Mouse (Mus musculus) erythroblast, embryonic 14.5 days (primary cell): Measurements from ENCODE around the gene Ppm1n. TPM values are rescaled to one million over a fixed set of nuclear protein-coding genes. Genes with fewer than 3 reads are reported as not detected.

Source experiments
- H3K27me3 ChIP-seq: 2 replicates; pipeline ENCODE4 v1.6.1; 2012; ENCODE audit warnings: inconsistent platforms; ENCODE audit not compliant: control insufficient read depth
- H3K36me3 ChIP-seq: 2 replicates; pipeline ENCODE4 v1.6.1; 2012; ENCODE audit warnings: mild to moderate bottlenecking, inconsistent platforms; ENCODE audit not compliant: control insufficient read depth
- H3K4me1 ChIP-seq: 2 replicates; pipeline ENCODE4 v1.6.1; 2012; ENCODE audit warnings: inconsistent platforms; ENCODE audit not compliant: control insufficient read depth
- H3K4me3 ChIP-seq: replicated peaks from 2 replicates; pipeline ENCODE3; 2012; ENCODE audit warnings: moderate library complexity, mild to moderate bottlenecking, inconsistent platforms
- H3K9me3 ChIP-seq: 2 replicates; pipeline ENCODE4 v1.6.1; 2012; ENCODE audit warnings: low read length, inconsistent platforms, mixed read lengths; ENCODE audit not compliant: control insufficient read depth
- GATA1 ChIP-seq: IDR thresholded peaks from 2 replicates; pipeline ENCODE4 v1.6.1; 2012; ENCODE audit warnings: low read length, inconsistent platforms, mixed read lengths
- TAL1 ChIP-seq: IDR thresholded peaks from 3 replicates; pipeline ENCODE4 v1.6.1; 2012; ENCODE audit warnings: low read length, inconsistent platforms, mixed read lengths
- polyA plus RNA-seq: library from polyadenylated mRNA; stranded (reverse); fragments of >175 nt; gene quantifications from 2 replicates; pipeline ENCODE4 v1.2.3, GENCODE M21; 2012

Gene Ppm1n
- polyA plus RNA-seq, 1 experiment: not detected

DNA sequence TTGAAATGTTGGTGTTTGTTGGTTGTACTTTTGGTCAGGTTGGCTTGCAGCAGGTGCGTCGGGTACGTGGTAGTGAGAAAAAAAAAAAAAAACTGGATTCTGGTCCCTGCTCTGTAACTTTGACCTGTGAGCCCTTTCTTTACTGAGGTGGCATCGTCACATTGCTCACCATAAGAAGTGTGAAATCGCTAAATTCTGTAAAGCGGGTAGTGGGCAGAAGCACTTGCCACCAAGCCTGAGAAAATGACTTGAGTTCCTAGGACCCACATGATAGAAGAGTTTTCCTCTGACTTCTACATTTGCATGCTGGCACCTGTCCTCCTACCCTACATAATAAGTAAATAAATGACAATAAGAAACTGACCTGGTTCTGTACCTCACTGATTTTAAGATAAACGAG, 40.8 kb upstream of the Ppm1n start:
- Histone ChIP-seq H3K36me3 (no peaks in the 10 kb centered on the region), H3K9me3 (no peaks in the 10 kb centered on the region), H3K27me3 (peaks cover 88% of the 10 kb centered on the region), H3K4me1 (peaks cover 15% of the 10 kb centered on the region), H3K4me3 (no peak overlapping the region)
- TF ChIP-seq GATA1 (no peak), TAL1 (no peak)

DNA sequence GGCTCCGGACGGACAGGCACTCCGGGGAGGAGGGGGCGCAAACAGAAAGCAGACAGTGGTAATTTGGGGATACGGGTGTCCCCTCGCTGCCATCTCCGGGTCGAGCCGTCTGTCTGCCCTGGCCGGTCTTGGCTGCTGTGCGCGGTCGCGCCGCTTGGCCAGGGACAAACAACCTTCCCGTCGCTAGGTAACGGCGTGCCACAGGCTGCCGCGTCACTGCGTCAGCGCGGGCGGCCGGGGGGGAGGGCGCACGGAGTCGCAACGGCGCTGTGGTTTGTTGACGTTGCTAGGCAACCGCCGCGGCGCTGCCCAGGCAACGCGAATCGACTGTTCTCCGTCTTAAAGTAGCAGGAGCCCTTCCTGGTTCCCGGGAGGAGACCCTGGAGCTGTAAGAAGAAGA, 40.0 kb upstream of the Ppm1n start:
- peaks cover 95% of the 10 kb centered on the region for H3K27me3 ChIP-seq
- peak overlapping the region; percentile 48 for H3K4me3 ChIP-seq
- H3K4me1 ChIP-seq: peaks cover 10% of the 10 kb centered on the region
- TF ChIP-seq TAL1: no peak
- TF ChIP-seq GATA1: no peak
- no peaks in the 10 kb centered on the region for H3K9me3 ChIP-seq
- H3K36me3 ChIP-seq: no peaks in the 10 kb centered on the region

DNA sequence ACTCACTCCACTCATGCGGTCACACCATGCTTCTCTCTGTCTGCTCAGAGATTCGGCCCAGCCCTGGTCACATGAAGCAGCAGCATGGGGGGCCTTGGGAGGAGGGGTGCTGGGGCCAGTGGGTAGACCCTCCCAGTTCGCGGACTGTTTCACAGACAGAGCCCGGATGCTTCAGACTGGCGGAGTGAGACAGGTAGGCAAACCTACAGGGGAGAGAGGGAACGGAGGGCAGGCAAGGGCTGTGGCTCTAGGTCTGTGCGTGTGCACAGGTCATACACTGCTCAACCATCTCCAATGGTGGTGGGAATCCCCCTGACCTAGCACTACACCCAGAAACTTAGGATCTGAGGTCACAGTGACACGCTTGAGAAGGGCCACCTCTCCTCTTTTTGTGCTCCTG, 39.6 kb upstream of the Ppm1n start:
- Histone ChIP-seq H3K4me3 (peak overlapping the region; percentile 48), H3K4me1 (peaks cover 10% of the 10 kb centered on the region), H3K36me3 (no peaks in the 10 kb centered on the region), H3K27me3 (peaks cover 97% of the 10 kb centered on the region), H3K9me3 (no peaks in the 10 kb centered on the region)
- TF ChIP-seq GATA1 (no peak), TAL1 (no peak)

DNA sequence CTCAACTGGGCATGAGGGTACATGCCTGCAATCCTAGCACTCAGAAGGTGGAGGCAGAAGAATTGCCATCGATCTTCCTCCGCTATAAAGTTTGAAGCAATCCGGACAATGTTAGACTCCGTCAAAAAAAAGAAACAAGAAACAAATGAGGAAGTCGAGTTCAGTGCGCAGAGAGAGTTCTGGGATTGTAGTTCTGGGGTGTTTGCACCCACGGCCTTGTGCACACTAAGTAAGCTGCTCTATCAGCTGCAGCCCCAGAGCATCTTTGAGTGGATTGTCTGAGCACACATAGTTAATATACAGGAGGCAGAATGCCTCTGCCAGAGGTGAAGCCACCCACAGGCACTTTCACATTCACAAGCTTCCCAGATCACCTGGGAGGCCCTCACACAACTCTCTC, 38.8 kb upstream of the Ppm1n start:
- TF ChIP-seq GATA1 (no peak), TAL1 (no peak)
- no peaks in the 10 kb centered on the region for H3K9me3 ChIP-seq
- peaks cover 97% of the 10 kb centered on the region for H3K27me3 ChIP-seq
- H3K4me3 ChIP-seq: no peak overlapping the region
- H3K4me1 ChIP-seq: peaks cover 10% of the 10 kb centered on the region
- H3K36me3 ChIP-seq: no peaks in the 10 kb centered on the region

DNA sequence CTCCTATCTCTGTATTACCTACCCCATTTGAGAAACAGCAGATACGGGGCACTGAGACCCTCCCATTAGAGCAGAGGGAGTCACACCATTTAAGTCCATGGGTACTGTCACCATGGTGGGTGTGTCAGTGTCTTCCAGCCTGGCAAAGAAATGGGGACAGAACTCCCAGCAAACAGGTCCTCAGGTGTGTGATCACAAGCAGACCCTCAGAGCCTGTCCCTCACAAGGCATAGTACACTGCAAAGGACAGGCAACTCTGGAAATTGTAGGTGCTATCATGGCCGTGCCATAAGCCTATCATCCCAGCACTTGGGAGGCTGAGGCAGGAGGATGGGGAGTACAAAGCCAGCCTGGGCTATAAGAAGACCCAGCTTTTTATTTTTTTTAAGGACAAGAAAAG, 38.3 kb upstream of the Ppm1n start:
- no peak for TF ChIP-seq TAL1
- TF ChIP-seq GATA1: no peak
- no peaks in the 10 kb centered on the region for H3K9me3 ChIP-seq
- H3K4me3 ChIP-seq: no peak overlapping the region
- no peaks in the 10 kb centered on the region for H3K36me3 ChIP-seq
- peaks cover 97% of the 10 kb centered on the region for H3K27me3 ChIP-seq
- H3K4me1 ChIP-seq: peaks cover 10% of the 10 kb centered on the region

DNA sequence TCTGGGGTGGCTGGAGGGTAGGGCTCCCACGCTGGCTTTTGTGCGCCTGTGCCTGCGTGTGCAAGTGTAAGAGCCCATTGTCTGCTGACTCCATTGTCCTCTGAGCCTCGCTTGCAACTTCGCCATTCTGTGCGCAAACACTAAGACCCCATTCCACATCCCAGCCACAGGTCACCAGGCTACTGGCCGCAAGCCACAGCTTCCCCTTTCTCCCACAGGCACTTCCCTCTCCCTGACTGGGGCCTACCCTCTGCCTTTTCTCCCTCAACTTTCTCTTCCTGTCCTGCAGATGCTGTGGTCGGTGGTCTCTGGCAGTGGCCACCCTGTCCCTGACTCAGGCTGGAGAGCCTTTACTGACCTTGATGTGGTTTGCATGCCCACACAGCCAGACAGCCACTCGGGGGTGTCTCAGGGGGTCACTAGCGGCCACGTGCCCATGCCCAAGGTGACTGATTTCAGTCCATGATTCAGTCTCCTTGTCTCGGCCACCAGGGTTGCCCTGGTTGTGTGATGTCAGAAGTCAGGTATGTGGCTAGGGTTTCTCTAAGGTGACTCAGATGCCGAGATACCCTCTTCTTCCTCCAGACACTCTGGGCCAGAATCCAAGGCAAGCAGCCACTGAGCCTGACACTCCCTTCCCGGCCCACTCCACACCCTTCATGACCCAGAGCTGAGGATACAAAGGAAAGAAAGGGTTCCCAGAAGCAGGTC, 36.7 kb upstream of the Ppm1n start:
- H3K9me3 ChIP-seq: no peaks in the 10 kb centered on the region
- H3K27me3 ChIP-seq: peaks cover 97% of the 10 kb centered on the region
- H3K4me3 ChIP-seq: no peak overlapping the region
- H3K4me1 ChIP-seq: peaks cover 10% of the 10 kb centered on the region
- no peaks in the 10 kb centered on the region for H3K36me3 ChIP-seq
- TF ChIP-seq GATA1 (no peak), TAL1 (no peak)

DNA sequence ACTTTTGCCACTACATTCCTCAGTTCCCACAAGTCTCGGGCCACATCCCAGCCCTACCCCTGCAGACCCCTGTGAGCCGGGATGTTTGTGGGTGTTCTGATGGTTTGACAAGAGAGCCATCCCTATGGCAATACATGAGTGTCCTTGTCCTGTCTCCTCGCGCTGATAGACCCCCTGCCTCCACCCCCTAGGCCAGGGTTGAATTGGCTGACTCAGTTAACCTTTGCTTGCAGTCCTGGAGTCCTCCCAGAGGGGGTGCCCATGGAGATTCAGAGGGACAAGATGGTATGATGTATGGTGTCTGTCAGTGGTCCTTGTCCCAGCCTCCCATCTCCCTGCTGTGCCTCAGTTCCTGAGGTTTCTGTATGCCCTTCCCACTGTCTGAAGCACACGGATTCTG, 34.2 kb upstream of the Ppm1n start:
- TF ChIP-seq GATA1: no peak
- TF ChIP-seq TAL1: no peak
- no peaks in the 10 kb centered on the region for H3K36me3 ChIP-seq
- H3K4me3 ChIP-seq: no peak overlapping the region
- H3K27me3 ChIP-seq: peaks cover 80% of the 10 kb centered on the region
- peaks cover 16% of the 10 kb centered on the region for H3K4me1 ChIP-seq
- H3K9me3 ChIP-seq: no peaks in the 10 kb centered on the region

DNA sequence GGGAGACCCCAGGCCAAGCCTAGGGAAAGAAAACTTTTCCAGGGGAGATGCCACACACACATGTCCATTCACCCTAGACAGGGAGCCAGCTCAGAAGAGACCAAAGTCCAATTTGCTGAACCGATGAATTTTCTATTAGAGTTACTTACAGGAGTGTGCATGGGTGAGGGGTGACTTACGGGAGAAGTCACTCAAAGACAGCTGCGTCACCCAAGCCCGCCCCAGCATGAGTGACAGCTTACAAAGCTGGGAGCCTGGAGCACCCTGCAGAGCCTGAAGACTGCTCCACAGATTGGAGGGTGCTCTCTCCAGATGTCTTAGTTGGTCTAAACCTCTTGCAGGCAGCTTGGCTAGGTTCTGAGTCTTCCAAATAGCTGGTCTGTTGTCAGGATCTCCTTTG, 32.1 kb upstream of the Ppm1n start:
- H3K4me3 ChIP-seq: no peak overlapping the region

DNA sequence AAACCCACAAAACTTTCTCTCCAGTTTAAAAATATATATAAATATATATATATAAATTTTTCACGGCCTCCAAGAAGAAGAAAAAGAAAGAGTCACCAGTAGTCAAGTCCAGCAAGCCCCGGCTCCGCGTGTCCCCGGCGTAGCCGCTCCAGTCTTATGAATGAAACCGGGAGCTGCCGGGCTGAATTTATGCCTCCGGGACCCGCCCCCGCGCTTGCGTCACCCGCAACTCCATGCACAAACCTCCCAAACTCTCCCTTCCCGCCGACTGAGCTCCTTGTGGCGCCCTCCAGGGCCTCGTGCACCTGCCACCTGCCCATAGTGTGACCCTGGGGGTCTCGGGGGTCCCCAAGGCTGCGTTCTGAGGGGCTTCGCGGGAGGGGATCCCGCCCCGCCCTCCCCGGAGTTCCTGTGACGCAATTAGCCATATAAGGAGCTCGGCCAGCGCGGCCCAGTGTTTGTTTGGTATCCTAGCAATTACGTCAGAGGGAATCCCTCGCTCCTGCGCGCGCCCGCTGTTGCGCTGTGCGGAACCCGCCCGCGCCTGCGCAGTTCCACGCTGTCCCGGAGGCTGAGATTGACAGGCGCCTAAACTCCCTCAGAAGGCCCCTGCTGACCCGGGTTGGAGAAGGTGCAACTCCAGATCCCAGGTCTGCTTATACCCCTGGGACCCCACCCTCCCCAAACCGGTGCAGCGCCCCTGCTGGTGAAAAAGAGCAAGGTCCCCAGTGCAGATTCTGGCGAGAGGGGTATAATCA, 30.2 kb upstream of the Ppm1n start, which contains the start of gene Fosb:
Gene Fosb (minus strand): TSS at position 168 of the 758 bp plus-strand sequence.
- H3K27me3 ChIP-seq: peaks cover 77% of the 10 kb centered on the region
- H3K36me3 ChIP-seq: no peaks in the 10 kb centered on the region
- H3K4me3 ChIP-seq: peak within 1 kb of the TSS; percentile 66
- peaks cover 30% of the 10 kb centered on the region for H3K4me1 ChIP-seq
- peaks cover 3% of the 10 kb centered on the region; the same call in 1 of the 2 replicates for H3K9me3 ChIP-seq
- TF ChIP-seq GATA1 (no peak), TAL1 (no peak)

More for the DNA sequence above, 32.1 kb upstream of the Ppm1n start:
- peaks cover 77% of the 10 kb centered on the region for H3K27me3 ChIP-seq
- H3K4me1 ChIP-seq: peaks cover 30% of the 10 kb centered on the region
- no peak for TF ChIP-seq GATA1
- no peak for TF ChIP-seq TAL1
- no peaks in the 10 kb centered on the region for H3K36me3 ChIP-seq
- H3K9me3 ChIP-seq: no peaks in the 10 kb centered on the region
